Mouse (Mus musculus): ENCODE measurements around the gene Kmt2d.
"Not testable (repeated sequence)": the region's sequence is repeated elsewhere in the genome, so short reads cannot be mapped to it uniquely, and the experiment has no call there.

Kmt2d gene

GRCm38 (mm10) chr15:98832161-98833058 is 38.6 kb downstream of the Kmt2d start:
- DNase-seq (ENCODE audit: low spot score): peak; percentile 69

- no peak for DNase-seq (ENCODE audit: low spot score)
Measured at GRCm38 (mm10) chr15:98831684-98832035, 39.3 kb downstream of the Kmt2d start.

- peak; percentile 99 for DNase-seq (ENCODE audit: low spot score)
Measured at GRCm38 (mm10) chr15:98830736-98831683, 40.0 kb downstream of the Kmt2d start, which contains the start of gene Prkag1. Gene Prkag1 (minus strand): TSS chr15:98831521.

GRCm38 (mm10) chr15:98827611-98828011 is 43.4 kb downstream of the Kmt2d start:
- no peak for DNase-seq (ENCODE audit: low spot score)

GRCm38 (mm10) chr15:98823434-98823833 is 47.6 kb downstream of the Kmt2d start:
- DNase-seq (ENCODE audit: low spot score): peak; percentile 34

- DNase-seq (ENCODE audit: low spot score): no peak
Measured at GRCm38 (mm10) chr15:98822147-98822546, 48.9 kb downstream of the Kmt2d start.

- DNase-seq (ENCODE audit: low spot score): peak; percentile 62
Measured at GRCm38 (mm10) chr15:98821403-98821802, 49.6 kb downstream of the Kmt2d start.

- DNase-seq (ENCODE audit: low spot score): no peak
Measured at GRCm38 (mm10) chr15:98820937-98821336, 50.1 kb downstream of the Kmt2d start.

- no peak for DNase-seq (ENCODE audit: low spot score)
Measured at GRCm38 (mm10) chr15:98818171-98818570, 52.8 kb downstream of the Kmt2d start.

- no peak for DNase-seq (ENCODE audit: low spot score)
Measured at GRCm38 (mm10) chr15:98812741-98813424, 58.1 kb downstream of the Kmt2d start.

GRCm38 (mm10) chr15:98810212-98810611 is 60.8 kb downstream of the Kmt2d start:
- DNase-seq (ENCODE audit: low spot score): not testable (repeated sequence)

GRCm38 (mm10) chr15:98809390-98809789 is 61.6 kb downstream of the Kmt2d start, which contains the start of gene Ddn:
Gene Ddn (minus strand): TSS chr15:98809490.
- DNase-seq (ENCODE audit: low spot score): no peak

GRCm38 (mm10) chr15:98808651-98809134 is 62.3 kb downstream of the Kmt2d start:
- no peak for DNase-seq (ENCODE audit: low spot score)

- DNase-seq (ENCODE audit: low spot score): peak; percentile 72
Measured at GRCm38 (mm10) chr15:98807895-98808650, 62.9 kb downstream of the Kmt2d start.

GRCm38 (mm10) chr15:98806809-98807770 is 63.9 kb downstream of the Kmt2d start:
- no peak for DNase-seq (ENCODE audit: low spot score)

- no peak for DNase-seq (ENCODE audit: low spot score)
Measured at GRCm38 (mm10) chr15:98806071-98806808, 64.8 kb downstream of the Kmt2d start.

- DNase-seq (ENCODE audit: low spot score): no peak
Measured at GRCm38 (mm10) chr15:98805324-98806040, 65.5 kb downstream of the Kmt2d start.

- peak; percentile 70 for DNase-seq (ENCODE audit: low spot score)
Measured at GRCm38 (mm10) chr15:98804054-98804453, 67.0 kb downstream of the Kmt2d start.
